Mouse (Mus musculus): ENCODE measurements around the gene Arpc3. TPM values are rescaled to one million over a fixed set of nuclear protein-coding genes. Genes with fewer than 3 reads are reported as not detected.

The Arpc3 gene
- polyA plus RNA-seq, 1 experiment from 2014 or later: 83.3 TPM

DNA sequence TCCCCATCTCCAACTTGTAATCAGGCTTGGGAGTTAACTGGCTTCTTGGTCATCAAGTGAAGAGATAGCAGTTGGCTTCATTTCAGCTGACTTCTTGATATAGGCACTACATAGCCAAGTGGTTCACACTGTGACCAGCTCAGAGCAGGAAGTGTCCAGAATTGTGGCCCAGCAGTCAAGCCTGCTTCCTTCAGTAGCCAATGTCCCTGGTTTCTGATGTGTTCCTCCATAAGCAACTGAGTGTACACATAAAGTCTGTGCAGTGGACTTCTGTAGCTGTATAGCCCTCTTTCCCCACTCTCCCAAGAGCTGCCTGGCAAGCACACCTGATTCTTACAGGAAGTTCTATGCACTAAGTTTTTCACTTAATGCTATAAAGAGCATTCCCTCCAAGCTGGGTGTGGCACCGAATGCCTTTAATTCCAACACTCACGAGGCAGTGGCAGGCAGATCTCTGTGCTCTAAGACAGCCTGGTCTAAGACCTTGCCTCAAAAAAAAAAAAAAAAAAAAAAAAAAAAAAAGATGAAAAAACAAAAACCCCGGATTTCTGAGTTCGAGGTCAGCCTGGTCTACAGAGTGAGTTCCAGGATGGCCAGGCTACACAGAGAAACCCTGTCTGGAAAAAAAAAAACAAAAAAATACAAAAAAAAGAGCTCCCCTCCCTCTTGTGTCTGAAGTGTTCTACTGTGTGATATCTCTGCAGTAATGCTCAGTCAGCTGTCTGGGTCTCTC is 14.4 kb upstream of the Arpc3 start:
- H3K4me3 ChIP-seq (replicated peaks): no peak overlapping the region
- no peak overlapping the region for H3K27ac ChIP-seq
- peaks cover 9% of the 10 kb centered on the region for H3K4me1 ChIP-seq (replicated peaks)
- no peak overlapping the region for H3K4me2 ChIP-seq
- H3K36me3 ChIP-seq: peaks cover 64% of the 10 kb centered on the region
- no peak overlapping the region for H3K9ac ChIP-seq (replicated peaks)
- WGBS: 97% methylated on average over 4 of the region's 4 CpGs
- no peak for ATAC-seq (ENCODE audit: insufficient number of reproducible peaks, insufficient read depth, low FRiP score, low TSS enrichment, low read depth)
- H3K27me3 ChIP-seq: no peaks in the 10 kb centered on the region
- no peaks in the 10 kb centered on the region for H3K9me3 ChIP-seq

DNA sequence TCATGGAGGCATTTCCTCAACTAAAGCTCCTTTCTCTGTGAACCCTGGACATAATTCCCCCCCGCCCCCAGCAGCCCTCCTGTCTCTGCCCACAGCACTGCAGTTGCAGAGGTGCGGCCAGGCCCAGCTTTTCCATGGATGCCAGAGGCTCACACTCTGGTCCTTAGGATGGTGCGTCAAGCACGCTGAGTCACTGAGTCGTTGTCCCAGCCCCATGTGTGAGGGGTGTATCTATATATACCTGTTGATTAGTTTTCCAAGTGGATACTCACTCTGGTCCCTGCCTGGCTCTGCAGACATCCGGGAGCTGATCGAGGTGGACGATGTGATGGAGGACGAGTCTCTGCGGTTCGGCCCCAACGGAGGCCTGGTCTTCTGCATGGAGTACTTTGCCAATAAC is 13.5 kb upstream of the Arpc3 start:
- Histone ChIP-seq H3K27me3 (no peaks in the 10 kb centered on the region), H3K36me3 (peaks cover 70% of the 10 kb centered on the region)
- 92% methylated on average over 12 of the region's 12 CpGs for WGBS

DNA sequence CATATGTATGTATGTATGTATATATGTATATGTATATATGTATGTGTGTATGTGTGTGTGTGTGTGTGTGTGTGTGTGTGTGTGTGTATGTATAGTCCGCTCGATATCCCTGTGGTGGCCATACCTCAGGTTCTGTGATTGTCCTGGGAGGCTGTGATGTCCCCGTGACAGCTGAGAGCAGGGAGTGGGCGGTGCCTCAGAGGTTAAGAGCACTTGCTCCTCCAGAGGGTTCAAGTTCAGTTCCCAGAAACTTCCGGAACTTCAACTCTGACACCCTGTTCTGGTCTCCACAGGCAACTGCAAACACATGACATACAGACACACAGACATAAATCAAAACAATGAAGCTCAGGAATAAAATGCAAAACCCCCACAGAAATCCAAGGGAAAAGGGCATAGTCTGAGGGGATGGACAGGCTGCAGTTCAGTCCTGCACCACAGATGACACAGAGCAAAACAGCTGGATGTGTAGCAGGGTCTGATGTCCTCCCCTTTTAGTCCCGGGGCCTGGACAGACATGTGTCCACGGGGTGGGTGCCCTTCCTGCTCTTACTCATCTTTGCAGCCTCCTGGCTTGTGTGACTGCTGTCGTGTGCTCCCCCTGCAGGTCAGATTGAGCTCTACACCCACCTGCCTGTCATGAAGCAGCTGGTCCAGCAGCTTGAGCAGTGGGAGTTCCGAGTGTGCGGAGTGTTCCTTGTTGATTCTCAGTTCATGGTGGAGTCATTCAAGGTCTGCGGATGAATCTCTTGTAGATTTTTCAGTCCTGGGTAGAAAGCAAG is 12.1 kb upstream of the Arpc3 start:
- no peaks in the 10 kb centered on the region for H3K9me3 ChIP-seq
- no peak overlapping the region for H3K9ac ChIP-seq (replicated peaks)
- H3K4me1 ChIP-seq (replicated peaks): no peaks in the 10 kb centered on the region
- peaks cover 60% of the 10 kb centered on the region for H3K36me3 ChIP-seq
- H3K4me3 ChIP-seq (replicated peaks): no peak overlapping the region
- 61% methylated on average over 11 of the region's 11 CpGs for WGBS
- H3K27me3 ChIP-seq: no peaks in the 10 kb centered on the region
- no peak for ATAC-seq (ENCODE audit: insufficient number of reproducible peaks, insufficient read depth, low FRiP score, low TSS enrichment, low read depth)
- no peak overlapping the region for H3K4me2 ChIP-seq
- no peak overlapping the region for H3K27ac ChIP-seq

More for the DNA sequence above, 13.5 kb upstream of the Arpc3 start:
- no peak overlapping the region for H3K27ac ChIP-seq
- no peak for ATAC-seq (ENCODE audit: insufficient number of reproducible peaks, insufficient read depth, low FRiP score, low TSS enrichment, low read depth)
- no peaks in the 10 kb centered on the region for H3K9me3 ChIP-seq
- H3K4me3 ChIP-seq (replicated peaks): no peak overlapping the region
- no peak overlapping the region for H3K9ac ChIP-seq (replicated peaks)
- peaks cover 6% of the 10 kb centered on the region for H3K4me1 ChIP-seq (replicated peaks)
- no peak overlapping the region for H3K4me2 ChIP-seq

DNA sequence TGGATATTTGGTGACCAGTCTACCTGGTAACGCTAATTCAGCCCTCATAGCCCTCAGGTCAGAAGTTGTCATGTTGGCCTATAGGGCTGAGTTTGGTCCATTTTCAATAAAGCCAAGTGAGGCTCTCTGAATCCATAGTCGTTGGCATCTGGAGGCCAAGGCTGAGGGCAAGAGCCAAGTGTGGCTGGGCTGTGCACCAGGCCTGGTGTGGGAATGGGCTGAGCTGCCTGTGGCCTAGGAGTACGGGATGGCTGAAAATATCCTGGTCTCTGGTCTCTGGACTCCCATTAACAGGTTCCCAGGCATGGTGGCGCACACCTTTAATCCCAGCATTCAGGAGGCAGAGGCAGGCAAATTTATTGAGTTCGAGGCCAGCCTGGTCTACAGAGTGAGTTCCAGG is 1.7 kb upstream of the Arpc3 start:
- Histone ChIP-seq H3K4me2 (no peak overlapping the region), H3K36me3 (peaks cover 5% of the 10 kb centered on the region), H3K27me3 (no peaks in the 10 kb centered on the region), H3K4me3 (replicated peaks) (no peak overlapping the region), H3K9ac (replicated peaks) (no peak overlapping the region), H3K27ac (no peak overlapping the region), H3K9me3 (no peaks in the 10 kb centered on the region), H3K4me1 (replicated peaks) (peaks cover 10% of the 10 kb centered on the region)
- WGBS: 90% methylated on average over 5 of the region's 5 CpGs
- no peak for ATAC-seq (ENCODE audit: insufficient number of reproducible peaks, insufficient read depth, low FRiP score, low TSS enrichment, low read depth)

DNA sequence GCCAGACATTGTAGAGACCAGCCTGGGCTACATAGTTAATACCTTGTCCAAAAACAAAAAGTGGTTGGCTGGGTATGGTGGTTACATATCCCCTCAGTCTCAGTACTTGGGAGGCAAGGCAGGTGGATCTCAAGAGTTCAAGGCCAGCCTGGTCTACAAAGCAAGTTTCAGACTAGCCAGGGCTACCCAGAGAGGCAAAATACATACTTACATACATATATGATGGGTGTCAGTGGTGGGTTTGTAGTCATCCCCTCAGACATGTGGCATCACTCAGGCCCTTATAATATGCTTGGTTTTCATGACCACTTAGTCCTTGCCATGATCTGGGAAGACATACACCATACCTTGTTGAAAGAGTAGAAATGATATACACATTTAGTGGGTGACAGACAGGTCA is 1.0 kb upstream of the Arpc3 start:
- no peak for ATAC-seq (ENCODE audit: insufficient number of reproducible peaks, insufficient read depth, low FRiP score, low TSS enrichment, low read depth)
- H3K9me3 ChIP-seq: no peaks in the 10 kb centered on the region
- H3K9ac ChIP-seq (replicated peaks): no peak overlapping the region
- H3K27ac ChIP-seq: no peak overlapping the region
- H3K4me3 ChIP-seq (replicated peaks): no peak overlapping the region
- peaks cover 10% of the 10 kb centered on the region for H3K4me1 ChIP-seq (replicated peaks)
- H3K27me3 ChIP-seq: no peaks in the 10 kb centered on the region
- no peak overlapping the region for H3K4me2 ChIP-seq
- peaks cover 5% of the 10 kb centered on the region for H3K36me3 ChIP-seq

DNA sequence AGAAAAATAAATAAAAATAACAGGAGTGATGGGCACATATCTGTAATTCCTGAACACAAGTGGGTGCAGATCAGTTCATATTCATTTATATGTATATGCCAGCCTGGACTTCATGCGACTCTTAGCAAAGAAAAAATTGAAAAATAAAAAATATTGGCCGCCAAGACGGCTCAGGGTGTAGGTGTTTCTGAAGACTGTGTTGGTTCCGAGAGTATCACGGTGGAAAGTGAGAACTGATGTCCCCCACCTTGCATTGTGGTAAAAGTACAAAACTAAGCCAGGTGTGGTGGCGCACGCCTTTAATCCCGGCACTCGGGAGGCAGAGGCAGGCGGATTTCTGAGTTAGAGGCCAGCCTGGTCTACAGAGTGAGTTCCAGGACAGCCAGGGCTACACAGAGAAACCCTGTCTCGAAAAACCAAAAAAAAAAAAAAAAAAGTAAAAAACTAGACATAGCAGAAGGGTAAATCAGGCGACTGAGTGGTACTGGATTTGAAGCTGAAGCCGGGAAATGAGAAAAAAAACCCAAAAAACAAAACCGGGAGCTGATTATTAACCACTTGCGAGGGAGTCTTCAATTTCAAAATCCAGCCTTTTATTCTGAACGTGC is 396 bp upstream of the Arpc3 start:
- 55% methylated on average over 16 of the region's 16 CpGs for WGBS
- Histone ChIP-seq H3K27ac (no peak overlapping the region), H3K27me3 (no peaks in the 10 kb centered on the region), H3K9ac (replicated peaks) (no peak overlapping the region), H3K4me3 (replicated peaks) (peak overlapping the region; percentile 82), H3K9me3 (no peaks in the 10 kb centered on the region), H3K36me3 (peaks cover 5% of the 10 kb centered on the region), H3K4me1 (replicated peaks) (peaks cover 10% of the 10 kb centered on the region), H3K4me2 (peak overlapping the region; percentile 87)
- ATAC-seq (ENCODE audit: insufficient number of reproducible peaks, insufficient read depth, low FRiP score, low TSS enrichment, low read depth): 0 out of 2 replicates have a peak, but pooled peaks have one; percentile 57

DNA sequence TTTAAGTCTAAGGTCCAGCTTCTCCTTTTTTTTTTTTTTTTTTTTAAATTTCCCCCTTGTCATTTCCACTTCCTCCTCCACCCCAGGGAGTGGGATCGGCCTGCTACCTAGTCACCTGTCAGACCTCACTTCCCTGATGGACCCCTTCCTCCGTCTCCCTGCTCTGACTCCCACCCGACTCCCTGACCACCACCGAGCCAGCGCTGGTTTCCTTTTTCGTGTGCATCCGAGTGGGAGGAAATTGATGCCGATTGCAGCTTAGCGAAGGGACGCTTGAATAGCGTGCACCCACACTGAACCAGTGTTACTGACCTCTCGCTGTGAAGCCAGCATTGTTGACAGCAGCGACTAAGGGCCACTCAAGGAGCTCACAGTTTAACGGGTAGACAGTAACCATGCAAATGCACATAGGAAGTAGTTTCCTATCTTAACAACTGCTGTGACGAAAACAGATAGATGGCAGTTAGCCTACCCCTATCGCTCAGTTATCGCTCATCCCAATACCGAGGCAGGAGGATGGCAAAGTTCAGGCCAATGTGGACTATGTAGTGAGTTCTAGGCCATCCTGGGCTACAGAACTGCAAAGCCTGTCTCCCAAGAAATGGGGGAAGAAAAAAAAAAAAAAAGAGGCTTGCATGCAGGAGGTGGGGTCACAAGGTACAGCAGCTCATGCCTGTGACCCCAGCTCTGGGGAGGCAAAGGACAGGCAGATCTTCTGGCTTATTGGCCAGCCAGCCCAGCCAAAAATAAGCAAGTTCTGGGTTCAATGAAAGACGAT is 738 bp downstream of the Arpc3 start:
- Histone ChIP-seq H3K4me2 (peak overlapping the region; percentile 87), H3K27ac (no peak overlapping the region), H3K36me3 (peaks cover 15% of the 10 kb centered on the region), H3K4me1 (replicated peaks) (peaks cover 10% of the 10 kb centered on the region), H3K9ac (replicated peaks) (peak overlapping the region; percentile 72), H3K4me3 (replicated peaks) (peak overlapping the region; percentile 82), H3K9me3 (no peaks in the 10 kb centered on the region), H3K27me3 (no peaks in the 10 kb centered on the region)
- WGBS: 21% methylated on average over 19 of the region's 19 CpGs
- no peak for ATAC-seq (ENCODE audit: insufficient number of reproducible peaks, insufficient read depth, low FRiP score, low TSS enrichment, low read depth)

DNA sequence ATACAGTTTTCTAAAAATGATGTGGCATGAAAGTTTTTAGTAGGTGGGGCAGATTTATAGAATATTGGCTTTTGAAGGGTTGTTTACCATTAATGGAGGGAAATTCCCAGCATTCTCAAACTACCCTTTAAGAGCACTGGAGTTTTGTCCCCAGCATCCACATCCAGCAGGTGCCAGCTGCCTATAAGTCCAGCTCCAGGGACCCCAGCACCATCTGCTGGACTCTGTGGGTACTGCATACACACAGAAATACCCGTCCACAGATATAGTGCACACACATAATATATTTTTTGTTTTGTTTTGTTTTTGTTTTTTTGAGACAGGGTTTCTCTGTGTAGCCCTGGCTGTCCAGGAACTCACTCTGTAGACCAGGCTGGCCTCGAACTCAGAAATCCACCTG is 2.2 kb downstream of the Arpc3 start:
- peaks cover 27% of the 10 kb centered on the region for H3K36me3 ChIP-seq
- H3K4me2 ChIP-seq: no peak overlapping the region
- H3K27ac ChIP-seq: no peak overlapping the region
- WGBS: 58% methylated on average over 2 of the region's 2 CpGs
- no peak overlapping the region for H3K4me3 ChIP-seq (replicated peaks)
- ATAC-seq (ENCODE audit: insufficient number of reproducible peaks, insufficient read depth, low FRiP score, low TSS enrichment, low read depth): no peak
- H3K27me3 ChIP-seq: no peaks in the 10 kb centered on the region
- H3K9me3 ChIP-seq: no peaks in the 10 kb centered on the region
- no peak overlapping the region for H3K9ac ChIP-seq (replicated peaks)
- peaks cover 10% of the 10 kb centered on the region for H3K4me1 ChIP-seq (replicated peaks)

DNA sequence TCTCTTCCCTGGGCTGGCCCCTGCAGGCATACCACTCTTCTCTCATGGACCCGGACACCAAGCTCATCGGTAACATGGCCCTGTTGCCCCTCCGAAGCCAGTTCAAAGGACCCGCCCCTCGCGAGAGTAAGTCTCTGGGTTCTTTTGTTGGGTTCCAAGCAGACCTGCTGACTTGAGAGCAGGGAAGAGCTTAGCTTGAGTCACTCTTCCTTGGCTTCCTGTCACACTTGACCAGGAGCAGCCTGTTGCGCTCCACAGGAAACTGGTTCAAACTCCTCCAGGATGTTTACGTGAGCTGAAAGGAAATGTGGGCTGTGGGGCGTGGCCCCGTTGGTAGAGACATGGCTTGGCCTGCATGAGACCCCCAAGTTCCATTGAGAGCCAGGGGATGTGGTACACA is 5.1 kb downstream of the Arpc3 start:
- 94% methylated on average over 10 of the region's 10 CpGs for WGBS
- Histone ChIP-seq H3K4me2 (no peak overlapping the region), H3K27me3 (no peaks in the 10 kb centered on the region), H3K9ac (replicated peaks) (no peak overlapping the region), H3K4me3 (replicated peaks) (no peak overlapping the region), H3K4me1 (replicated peaks) (peaks cover 10% of the 10 kb centered on the region), H3K36me3 (peaks cover 49% of the 10 kb centered on the region), H3K27ac (no peak overlapping the region), H3K9me3 (no peaks in the 10 kb centered on the region)
- ATAC-seq (ENCODE audit: insufficient number of reproducible peaks, insufficient read depth, low FRiP score, low TSS enrichment, low read depth): no peak

DNA sequence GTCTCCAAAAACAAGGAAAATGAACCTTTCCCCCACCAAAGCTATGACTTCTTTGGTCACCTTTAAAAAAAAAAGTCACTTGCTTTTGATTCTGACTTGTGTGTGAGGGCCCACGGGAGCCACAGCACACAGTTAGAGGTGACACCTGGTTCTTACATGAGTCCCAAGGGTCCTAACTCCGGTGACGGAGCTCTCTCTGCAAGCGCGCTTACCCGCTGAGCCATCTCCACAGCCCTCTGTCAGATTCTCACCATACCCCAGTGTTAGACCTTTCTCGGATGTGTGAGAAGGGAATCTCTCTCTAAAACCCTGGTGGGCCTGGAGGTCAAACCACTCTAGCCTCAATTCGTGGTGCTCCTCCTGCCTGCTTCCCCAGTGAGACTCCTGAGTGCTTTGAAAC is 5.8 kb downstream of the Arpc3 start:
- WGBS: 90% methylated on average over 8 of the region's 8 CpGs
- Histone ChIP-seq H3K9ac (replicated peaks) (no peak overlapping the region), H3K4me2 (no peak overlapping the region), H3K27ac (no peak overlapping the region), H3K4me1 (replicated peaks) (peaks cover 7% of the 10 kb centered on the region), H3K4me3 (replicated peaks) (no peak overlapping the region), H3K9me3 (no peaks in the 10 kb centered on the region), H3K27me3 (no peaks in the 10 kb centered on the region), H3K36me3 (peaks cover 56% of the 10 kb centered on the region)
- no peak for ATAC-seq (ENCODE audit: insufficient number of reproducible peaks, insufficient read depth, low FRiP score, low TSS enrichment, low read depth)

DNA sequence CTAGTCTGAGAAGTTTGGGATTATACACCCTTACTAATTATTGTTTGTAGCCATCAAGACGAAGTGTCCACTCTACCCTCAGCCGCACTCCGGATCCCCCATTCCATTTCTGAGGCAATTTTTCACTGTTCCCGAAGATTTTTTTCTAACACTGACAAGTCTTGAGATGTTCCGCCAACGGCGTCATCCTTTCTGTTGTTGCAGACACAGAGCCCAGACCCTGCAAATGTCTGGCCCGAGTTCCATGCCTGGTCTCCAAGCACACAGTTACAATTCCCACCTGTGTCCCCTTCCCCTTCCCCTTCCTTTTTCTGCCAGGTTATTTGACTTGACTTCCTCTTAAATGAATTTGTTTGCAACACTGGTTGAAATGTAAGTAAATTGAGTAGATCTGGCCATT is 8.2 kb downstream of the Arpc3 start:
- Histone ChIP-seq H3K4me3 (replicated peaks) (no peak overlapping the region), H3K27ac (no peak overlapping the region), H3K4me1 (replicated peaks) (no peaks in the 10 kb centered on the region), H3K9me3 (no peaks in the 10 kb centered on the region), H3K4me2 (no peak overlapping the region), H3K36me3 (peaks cover 74% of the 10 kb centered on the region), H3K27me3 (no peaks in the 10 kb centered on the region), H3K9ac (replicated peaks) (no peak overlapping the region)
- ATAC-seq (ENCODE audit: insufficient number of reproducible peaks, insufficient read depth, low FRiP score, low TSS enrichment, low read depth): no peak
- 93% methylated on average over 8 of the region's 8 CpGs for WGBS

All from limb, embryonic 12.5 days (tissue).